Mouse (Mus musculus) midbrain, embryonic 13.5 days (tissue): ENCODE results near the gene Ddx60. TPM values are rescaled to one million over a fixed set of nuclear protein-coding genes. Genes with fewer than 3 reads are reported as not detected.
A peak's percentile ranks its signal among the peaks of the same experiment; 100 is the strongest.

Experiments
- ATAC-seq: fragments of 200-750 bp; cut with Nextera tagmentation; 2 replicates; pipeline ENCODE4 v1.8.0; 2017; ENCODE audit warnings: mild to moderate bottlenecking, moderate TSS enrichment, moderate library complexity
- H3K27ac ChIP-seq: fragments of 300-500 bp; sonication (generic); 2 replicates; pipeline ENCODE4 v1.5.1; 2015; ENCODE audit warnings: inconsistent platforms, mild to moderate bottlenecking, moderate library complexity
- H3K27me3 ChIP-seq: fragments of 300-500 bp; sonication (generic); 2 replicates; pipeline ENCODE4 v1.6.1; 2015; ENCODE audit warnings: mild to moderate bottlenecking, inconsistent platforms
- H3K36me3 ChIP-seq: fragments of 300-500 bp; sonication (generic); 2 replicates; pipeline ENCODE4 v1.6.1; 2015; ENCODE audit warnings: mild to moderate bottlenecking, inconsistent platforms
- H3K4me1 ChIP-seq: fragments of 300-500 bp; sonication (generic); replicated peaks from 2 replicates; pipeline ENCODE4 v1.6.1; 2015; ENCODE audit warnings: inconsistent platforms
- H3K4me2 ChIP-seq: fragments of 300-500 bp; sonication (generic); replicated peaks from 2 replicates; pipeline ENCODE4 v1.6.1; 2015; ENCODE audit warnings: moderate library complexity, mild to moderate bottlenecking, inconsistent platforms
- H3K4me3 ChIP-seq: fragments of 300-500 bp; sonication (generic); replicated peaks from 2 replicates; pipeline ENCODE4 v1.5.1; 2015; ENCODE audit warnings: mild to moderate bottlenecking, inconsistent platforms
- H3K9ac ChIP-seq: fragments of 300-500 bp; sonication (generic); replicated peaks from 2 replicates; pipeline ENCODE4 v1.6.1; 2015; ENCODE audit warnings: mild to moderate bottlenecking, inconsistent platforms
- H3K9me3 ChIP-seq: fragments of 300-500 bp; sonication (generic); 2 replicates; pipeline ENCODE4 v1.6.1; 2016; ENCODE audit warnings: mild to moderate bottlenecking, inconsistent platforms
- WGBS: fragments of 180-500 bp; shearing (Covaris S2); methylation state at CpG from one replicate; pipeline ENCODE4 v1.1.7; 2015; 5-methylcytosine and 5-hydroxymethylcytosine counted together
- polyA plus RNA-seq: library from polyadenylated mRNA; unstranded; fragments of >200 nt; fragmentation: Nextera tagmentation; extraction: Ambion mirVana; gene quantifications from 2 replicates; pipeline ENCODE4 v1.2.1, GENCODE M21; 2015

Ddx60 gene
- polyA plus RNA-seq: 0.26 and 0.36 TPM in 2 replicates

DNA sequence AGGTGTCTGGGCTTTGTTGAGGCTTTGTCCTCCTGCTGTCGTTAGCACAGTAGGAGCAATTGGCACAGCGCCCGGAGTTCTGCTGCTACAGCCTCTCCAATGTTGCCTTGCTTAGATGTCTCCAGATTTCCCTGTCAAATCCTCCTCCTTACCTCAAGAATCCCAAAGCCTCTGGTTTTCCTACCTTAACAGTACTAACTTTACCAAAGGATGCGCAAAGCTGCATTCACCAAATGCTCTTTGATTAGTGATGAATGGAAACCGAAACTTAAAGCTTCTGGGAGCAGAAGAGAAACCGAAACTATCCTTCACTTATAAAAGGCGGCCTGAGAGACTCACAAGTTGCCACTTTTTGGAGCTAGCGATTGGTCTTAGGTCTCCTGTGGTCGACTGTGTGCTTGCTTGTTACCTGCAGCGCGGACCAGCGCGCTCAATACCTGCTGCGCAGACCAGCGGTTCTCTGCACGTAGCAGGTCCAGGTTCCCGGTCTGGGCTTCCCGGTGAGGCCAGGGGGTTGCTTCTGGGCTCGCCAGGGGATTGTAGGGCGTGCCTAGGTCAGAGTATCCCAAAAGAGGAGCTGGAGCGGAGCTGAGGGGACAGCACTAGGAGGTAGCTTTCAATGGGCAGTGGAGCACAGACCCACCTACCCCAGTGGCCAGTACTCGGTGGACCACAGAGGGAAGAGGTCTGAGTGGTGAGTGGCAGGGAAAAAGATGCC, at the start of gene Ddx60:
Gene Ddx60 (plus strand): TSS at position 311 of the 718 bp plus-strand sequence.
- no peaks in the 10 kb centered on the region for H3K36me3 ChIP-seq
- H3K9ac ChIP-seq: peak within 1 kb of the TSS; percentile 57
- H3K4me2 ChIP-seq: peak within 1 kb of the TSS; percentile 67
- H3K9me3 ChIP-seq: no peaks in the 10 kb centered on the region
- peaks cover 8% of the 10 kb centered on the region for H3K4me1 ChIP-seq
- H3K27me3 ChIP-seq: 0 out of 2 replicates have a peak, but pooled peaks cover 3% of the 10 kb centered on the region
- H3K4me3 ChIP-seq: peak within 1 kb of the TSS; percentile 44
- WGBS: 13% methylated on average over 22 of the region's 22 CpGs
- H3K27ac ChIP-seq: no peak within 1 kb of the TSS
- peak; percentile 65 for ATAC-seq

DNA sequence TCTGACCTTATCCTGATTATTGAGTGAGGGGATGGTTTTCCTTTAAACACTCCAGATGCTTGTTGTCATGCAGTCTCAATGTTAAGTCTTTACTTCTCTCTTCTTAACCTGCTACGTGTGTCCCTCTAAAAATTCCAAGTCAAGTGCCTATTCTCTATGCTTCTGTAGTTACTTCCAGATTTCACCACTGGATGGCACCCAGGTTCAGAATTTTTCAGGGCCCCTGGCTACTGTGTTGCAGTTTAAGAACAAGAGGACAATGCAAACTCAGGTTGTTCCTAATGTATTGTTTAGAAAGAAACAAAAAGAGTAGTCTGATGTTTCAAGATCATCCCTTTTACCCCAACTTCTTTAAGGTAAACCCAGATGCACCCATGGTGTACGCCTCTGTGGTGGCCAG, 33.8 kb upstream of the Ddx60 start:
- no peaks in the 10 kb centered on the region for H3K36me3 ChIP-seq
- no peak for ATAC-seq
- H3K4me1 ChIP-seq: no peaks in the 10 kb centered on the region
- H3K27me3 ChIP-seq: no peaks in the 10 kb centered on the region
- no peak overlapping the region for H3K4me3 ChIP-seq
- H3K9ac ChIP-seq: no peak overlapping the region
- H3K4me2 ChIP-seq: no peak overlapping the region
- WGBS: 51% methylated on average over 2 of the region's 2 CpGs
- no peaks in the 10 kb centered on the region for H3K9me3 ChIP-seq
- no peak overlapping the region for H3K27ac ChIP-seq

DNA sequence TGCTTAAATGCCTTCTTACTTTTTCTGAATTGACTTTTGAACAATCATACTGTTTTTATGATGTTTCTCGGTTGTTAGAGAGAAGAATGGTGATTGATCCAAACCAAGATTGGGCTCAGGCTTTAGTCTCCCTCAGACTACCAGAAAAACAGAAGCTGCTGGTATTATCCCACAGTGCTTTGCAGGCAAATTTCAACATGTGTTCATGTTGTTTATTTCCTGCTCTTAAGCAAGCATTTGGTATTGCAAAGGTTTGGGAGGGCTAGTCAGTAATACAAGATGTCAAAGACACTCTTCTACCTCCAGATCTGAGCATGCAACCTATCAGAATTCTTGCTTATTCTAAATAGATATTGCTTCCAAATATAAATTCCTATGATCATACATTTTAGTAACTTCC, 31.1 kb upstream of the Ddx60 start:
- Histone ChIP-seq H3K27me3 (no peaks in the 10 kb centered on the region), H3K36me3 (no peaks in the 10 kb centered on the region), H3K4me3 (no peak overlapping the region), H3K9ac (no peak overlapping the region), H3K9me3 (no peaks in the 10 kb centered on the region), H3K4me1 (0 out of 2 replicates have a peak, but pooled peaks cover 6% of the 10 kb centered on the region), H3K27ac (no peak overlapping the region), H3K4me2 (no peak overlapping the region)
- 88% methylated on average over 1 of the region's 1 CpGs for WGBS
- ATAC-seq: no peak

DNA sequence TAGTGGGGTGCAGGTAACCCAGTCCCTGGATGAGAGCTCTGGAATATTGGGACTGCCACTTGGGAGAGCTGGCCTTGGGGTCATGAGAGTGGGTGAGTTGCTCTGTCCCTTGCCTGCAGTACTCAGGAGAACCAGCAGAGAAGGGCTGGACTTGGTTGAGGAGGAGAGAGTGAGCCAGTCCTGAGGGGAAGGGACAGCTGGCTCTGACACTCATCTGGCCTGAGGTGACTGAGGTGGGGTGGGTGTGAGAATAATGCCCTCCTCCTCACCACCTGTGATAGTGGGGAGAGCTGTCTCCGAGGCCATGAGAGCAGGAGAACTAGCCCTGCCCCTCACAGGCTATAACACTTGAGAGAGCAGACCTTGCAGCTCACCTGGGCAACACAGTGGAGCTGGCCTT, 30.5 kb upstream of the Ddx60 start:
- Histone ChIP-seq H3K4me2 (no peak overlapping the region), H3K9ac (no peak overlapping the region), H3K4me1 (0 out of 2 replicates have a peak, but pooled peaks cover 6% of the 10 kb centered on the region), H3K27me3 (no peaks in the 10 kb centered on the region), H3K9me3 (no peaks in the 10 kb centered on the region), H3K36me3 (no peaks in the 10 kb centered on the region), H3K27ac (no peak overlapping the region), H3K4me3 (no peak overlapping the region)
- 0 out of 2 replicates have a peak, but pooled peaks have one; percentile 45 for ATAC-seq
- WGBS: 94% methylated on average over 1 of the region's 1 CpGs

DNA sequence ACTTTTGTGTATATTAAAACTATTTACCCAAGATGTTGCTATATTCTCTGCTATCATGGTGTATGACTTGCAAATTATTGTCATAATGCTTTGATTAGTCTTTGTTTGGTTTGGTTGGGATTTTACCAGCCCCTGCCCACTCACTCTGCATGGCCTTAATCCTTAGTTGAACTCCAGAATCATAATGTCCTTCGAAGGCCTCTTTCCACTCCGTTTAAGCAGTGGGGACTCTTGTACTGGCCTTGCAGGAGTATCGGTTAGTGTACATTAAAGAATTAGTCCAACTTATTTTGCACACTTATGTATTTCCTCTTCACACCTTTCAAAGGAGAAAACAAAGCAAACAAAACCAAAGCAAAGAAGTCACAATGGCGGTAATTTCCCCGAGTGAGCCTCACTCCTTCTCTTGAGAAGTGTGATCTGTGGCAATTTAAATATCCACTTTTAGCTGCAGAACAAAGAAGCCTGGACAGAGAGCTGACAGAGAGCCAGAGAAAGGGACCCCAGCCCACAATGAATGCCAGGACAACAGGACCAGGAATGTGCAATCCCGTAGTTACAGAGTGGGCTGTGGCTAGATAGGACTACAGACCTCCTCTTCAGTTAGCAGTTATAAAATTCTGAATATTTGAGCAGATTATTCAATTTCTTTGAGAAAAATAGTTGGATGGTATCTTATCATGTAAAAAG, 26.7 kb upstream of the Ddx60 start:
- WGBS: 9% methylated on average over 6 of the region's 6 CpGs
- H3K27ac ChIP-seq: no peak overlapping the region

DNA sequence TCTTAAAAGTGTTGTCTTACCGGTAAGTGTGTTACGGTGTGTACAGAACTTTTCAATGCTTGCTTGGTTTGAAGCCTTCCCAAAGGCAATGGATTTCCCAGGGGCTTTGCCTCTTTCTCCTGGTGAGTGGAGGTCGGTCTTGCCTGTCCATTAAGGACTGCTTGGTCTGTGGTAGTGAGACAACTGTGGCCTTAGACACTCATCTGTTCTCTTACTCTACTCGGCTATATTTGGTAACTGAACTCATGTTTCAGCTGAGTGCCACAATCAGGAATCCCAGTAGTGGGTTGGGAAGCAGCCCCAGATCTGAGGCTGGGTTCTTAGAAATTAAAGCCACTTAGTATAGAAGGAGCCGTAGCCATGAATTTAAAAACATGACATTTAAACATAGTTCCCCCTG, 25.4 kb upstream of the Ddx60 start, which contains the start of gene Palld:
Gene Palld (minus strand): TSS at position 170 of the 400 bp plus-strand sequence.
- H3K4me1 ChIP-seq: 0 out of 2 replicates have a peak, but pooled peaks cover 6% of the 10 kb centered on the region
- ATAC-seq: no peak
- no peak within 1 kb of the TSS for H3K4me2 ChIP-seq
- 91% methylated on average over 5 of the region's 5 CpGs for WGBS
- H3K9me3 ChIP-seq: no peaks in the 10 kb centered on the region
- H3K4me3 ChIP-seq: no peak within 1 kb of the TSS
- H3K36me3 ChIP-seq: no peaks in the 10 kb centered on the region
- H3K27me3 ChIP-seq: no peaks in the 10 kb centered on the region
- no peak within 1 kb of the TSS for H3K9ac ChIP-seq
- H3K27ac ChIP-seq: no peak within 1 kb of the TSS

More for the DNA sequence above, 26.7 kb upstream of the Ddx60 start:
- no peaks in the 10 kb centered on the region for H3K27me3 ChIP-seq
- H3K9ac ChIP-seq: no peak overlapping the region
- H3K4me2 ChIP-seq: no peak overlapping the region
- 0 out of 2 replicates have a peak, but pooled peaks cover 6% of the 10 kb centered on the region for H3K4me1 ChIP-seq
- H3K4me3 ChIP-seq: no peak overlapping the region
- H3K36me3 ChIP-seq: no peaks in the 10 kb centered on the region
- peak; percentile 79 for ATAC-seq
- H3K9me3 ChIP-seq: no peaks in the 10 kb centered on the region

DNA sequence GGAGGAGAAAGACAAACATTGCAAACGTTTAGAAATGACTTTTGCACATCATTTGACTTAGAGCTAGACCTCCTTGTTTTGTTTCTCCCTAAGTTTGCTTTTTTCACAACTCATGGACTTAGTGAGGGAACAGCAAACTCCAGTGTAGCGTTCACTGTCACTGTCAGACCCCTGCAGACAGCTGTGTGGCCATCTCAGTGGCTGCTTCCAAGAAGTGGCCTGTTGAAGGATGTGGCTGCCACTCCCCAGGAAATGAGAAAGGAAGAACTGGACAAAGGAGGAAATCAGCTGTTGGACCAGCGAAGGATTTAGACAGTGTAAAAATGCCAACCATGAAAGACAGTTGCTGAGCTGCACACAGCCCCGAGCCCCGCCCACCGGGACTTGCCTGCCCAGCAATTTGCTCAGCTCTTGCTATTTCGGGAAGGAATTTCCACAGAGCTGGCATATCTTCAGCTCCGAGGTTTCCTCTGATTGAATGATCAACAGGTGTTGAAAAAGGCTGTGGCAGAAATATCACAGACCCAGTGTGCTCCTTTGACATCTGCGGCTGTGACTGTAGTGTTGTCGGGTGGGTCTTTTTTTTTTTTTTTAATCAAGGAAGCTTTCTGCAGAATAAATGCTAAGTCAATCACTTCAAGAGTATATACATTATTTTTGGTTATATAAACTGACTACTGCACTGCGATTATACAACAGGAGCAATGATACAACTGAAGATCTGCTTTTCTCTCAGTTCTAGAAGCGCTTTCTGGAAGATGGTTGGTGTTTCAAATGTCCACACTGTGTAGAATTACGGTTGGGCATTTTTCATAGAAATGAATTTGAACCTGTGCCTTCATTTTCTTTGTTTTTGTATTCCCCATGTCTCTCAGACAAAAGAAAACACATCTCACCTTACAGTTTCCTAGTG, 19.3 kb upstream of the Ddx60 start:
- Histone ChIP-seq H3K9ac (no peak overlapping the region), H3K36me3 (no peaks in the 10 kb centered on the region), H3K27me3 (no peaks in the 10 kb centered on the region), H3K4me3 (no peak overlapping the region), H3K4me1 (no peaks in the 10 kb centered on the region), H3K4me2 (no peak overlapping the region), H3K9me3 (no peaks in the 10 kb centered on the region), H3K27ac (no peak overlapping the region)
- no peak for ATAC-seq
- 78% methylated on average over 13 of the region's 13 CpGs for WGBS

DNA sequence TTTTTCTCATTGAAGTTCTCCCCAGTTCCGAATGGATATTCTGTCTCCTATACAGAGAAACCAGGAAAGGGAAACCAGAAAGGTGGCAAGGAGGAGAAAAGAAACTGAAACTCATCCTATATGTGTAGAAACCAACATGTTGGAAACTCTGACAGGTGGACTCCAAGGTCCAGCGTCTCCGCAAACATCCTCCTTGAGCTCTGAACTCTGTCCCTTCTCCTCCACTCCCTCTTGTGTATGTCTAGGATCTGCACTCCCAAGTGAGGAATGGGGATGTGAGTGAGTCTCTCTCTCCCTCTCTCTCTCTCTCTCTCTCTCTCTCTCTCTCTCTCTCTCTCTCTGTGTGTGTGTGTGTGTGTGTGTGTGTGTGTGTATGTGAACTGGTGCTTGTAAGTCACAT, 18.6 kb upstream of the Ddx60 start:
- Histone ChIP-seq H3K9ac (no peak overlapping the region), H3K9me3 (no peaks in the 10 kb centered on the region), H3K4me1 (no peaks in the 10 kb centered on the region), H3K27ac (no peak overlapping the region), H3K4me3 (no peak overlapping the region), H3K36me3 (no peaks in the 10 kb centered on the region), H3K4me2 (no peak overlapping the region), H3K27me3 (no peaks in the 10 kb centered on the region)
- ATAC-seq: no peak
- 86% methylated on average over 3 of the region's 3 CpGs for WGBS

DNA sequence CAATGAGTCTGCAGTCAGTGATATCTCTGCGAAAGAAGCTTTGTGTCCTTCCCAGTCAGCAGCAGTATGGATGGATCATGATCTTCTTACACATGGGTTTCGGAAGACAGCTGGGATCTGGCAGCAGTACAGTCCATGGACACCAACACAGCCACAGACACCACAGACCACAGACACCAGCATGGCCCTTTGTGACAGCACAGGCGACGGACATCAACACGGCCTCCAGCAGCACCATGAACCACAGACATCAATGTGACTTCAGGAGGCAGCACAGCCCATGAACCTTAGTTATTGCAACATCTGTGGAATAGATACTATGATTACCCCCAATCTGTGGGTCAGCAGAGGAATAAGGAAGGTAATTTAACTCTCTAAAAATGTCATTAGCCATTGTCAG, 15.1 kb upstream of the Ddx60 start:
- ATAC-seq: no peak
- 91% methylated on average over 5 of the region's 5 CpGs for WGBS
- no peaks in the 10 kb centered on the region for H3K36me3 ChIP-seq
- H3K9ac ChIP-seq: no peak overlapping the region
- no peak overlapping the region for H3K4me2 ChIP-seq
- H3K9me3 ChIP-seq: no peaks in the 10 kb centered on the region
- no peaks in the 10 kb centered on the region for H3K27me3 ChIP-seq
- no peaks in the 10 kb centered on the region for H3K4me1 ChIP-seq
- H3K27ac ChIP-seq: no peak overlapping the region
- no peak overlapping the region for H3K4me3 ChIP-seq

DNA sequence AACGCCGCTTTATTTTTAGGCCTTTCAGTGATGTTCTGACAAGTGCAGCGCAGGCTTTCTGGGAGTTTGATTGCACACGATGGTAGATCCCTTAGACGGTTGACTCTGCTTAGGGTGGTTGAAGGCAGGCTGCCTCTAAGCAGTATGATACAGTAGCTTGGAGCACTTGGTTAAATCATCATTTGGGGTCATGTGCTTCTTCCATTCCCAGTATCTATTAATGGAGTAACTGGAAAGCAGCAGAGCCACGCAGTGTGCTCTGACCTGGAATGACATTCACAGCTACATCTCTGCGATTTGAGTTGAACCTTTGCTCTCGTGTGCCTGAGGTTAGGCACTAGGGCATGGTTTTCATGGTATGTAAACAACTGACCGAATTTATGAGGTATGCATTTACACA, 13.9 kb upstream of the Ddx60 start:
- no peak overlapping the region for H3K4me3 ChIP-seq
- no peaks in the 10 kb centered on the region for H3K36me3 ChIP-seq
- H3K4me1 ChIP-seq: no peaks in the 10 kb centered on the region
- no peak for ATAC-seq
- H3K27ac ChIP-seq: no peak overlapping the region
- WGBS: 90% methylated on average over 9 of the region's 9 CpGs
- no peak overlapping the region for H3K9ac ChIP-seq
- H3K9me3 ChIP-seq: no peaks in the 10 kb centered on the region
- H3K27me3 ChIP-seq: no peaks in the 10 kb centered on the region
- H3K4me2 ChIP-seq: no peak overlapping the region

DNA sequence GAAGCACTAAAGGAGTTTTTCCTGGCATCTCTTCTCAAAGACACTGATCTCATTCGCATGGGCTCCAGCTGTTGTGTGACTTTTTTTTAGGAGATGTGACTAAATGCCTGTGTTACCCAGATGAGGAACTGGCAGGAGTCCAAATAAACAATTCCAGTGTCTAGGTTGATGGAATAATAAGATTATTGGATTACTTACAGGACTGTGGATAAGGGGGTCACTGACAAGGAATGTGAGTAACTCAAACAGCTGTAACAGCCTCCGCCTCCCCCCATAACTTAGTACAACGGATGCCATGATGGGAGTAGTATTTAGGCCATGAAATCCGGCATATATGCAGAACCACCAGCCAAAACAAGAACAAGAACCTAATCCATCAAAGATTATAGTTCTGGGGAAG, 10.6 kb upstream of the Ddx60 start:
- Histone ChIP-seq H3K9ac (no peak overlapping the region), H3K9me3 (no peaks in the 10 kb centered on the region), H3K27ac (no peak overlapping the region), H3K4me2 (no peak overlapping the region), H3K36me3 (no peaks in the 10 kb centered on the region), H3K4me1 (no peaks in the 10 kb centered on the region), H3K4me3 (no peak overlapping the region), H3K27me3 (no peaks in the 10 kb centered on the region)
- 87% methylated on average over 4 of the region's 4 CpGs for WGBS
- ATAC-seq: no peak
